In the genomic region with DNA sequence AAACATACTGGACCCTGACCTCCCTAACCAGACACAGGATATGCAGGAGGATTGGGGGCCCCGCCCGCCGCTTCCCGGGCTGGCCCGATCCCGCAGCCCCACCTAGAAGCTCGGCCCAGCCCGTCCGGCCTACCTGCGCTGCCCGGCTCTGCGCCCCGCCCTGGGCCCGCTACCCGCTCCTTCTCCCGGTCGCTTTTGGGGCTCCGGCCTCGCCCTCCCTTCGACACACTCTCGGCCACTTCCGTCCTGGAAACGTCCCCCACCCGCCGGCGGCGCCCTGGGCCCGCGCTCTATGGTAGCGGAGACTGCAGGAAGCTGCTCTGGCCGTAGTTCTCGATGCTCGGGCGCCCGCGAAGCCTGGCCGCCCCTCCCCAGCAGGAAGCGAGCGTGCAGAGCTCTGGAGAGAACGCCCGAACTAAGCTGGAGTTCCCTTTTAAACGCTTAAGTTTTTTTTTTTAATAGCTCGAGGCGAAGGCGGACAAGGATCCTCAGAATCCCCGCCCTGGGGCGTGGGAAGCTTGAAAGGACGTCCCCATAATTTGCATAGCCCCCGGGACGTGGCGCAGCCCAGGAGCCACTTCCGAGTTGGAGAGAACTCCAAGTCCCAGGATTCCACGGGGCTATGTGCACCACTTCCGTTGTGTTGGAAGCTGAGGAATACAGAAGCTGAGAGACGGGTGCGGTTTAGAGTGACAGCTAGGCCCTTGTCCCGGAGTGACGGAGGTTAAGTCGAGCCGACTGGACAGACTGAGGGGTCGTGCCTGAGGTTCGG, we compare ENCODE assay signal across 1 mouse cellular context.
TF ChIP-seq lines count a peak whose summit lies in the region.

A gene (plus strand): TSS at position 336 of the 772 bp plus-strand sequence.
A gene (minus strand): TSS at position 695 of the 772 bp plus-strand sequence.

TF ChIP-seq in CH12.LX, 34 proteins besides CTCF, POLR2A, EP300 and RAD21 (continued from another document):
- TF ChIP-seq HCFC1 (IDR thresholded peaks at IDR 0.05; ENCODE audit: low read depth, low read length): peak; percentile 91
- TF ChIP-seq USF2 (conservative IDR thresholded peaks at IDR 0.05; ENCODE audit: low read depth, low read length): no peak
- peak; percentile 69 for TF ChIP-seq TCF12 (IDR thresholded peaks at IDR 0.05; ENCODE audit: low read depth, low read length)
- peak; percentile 32; the same call in 1 of the 2 replicates for TF ChIP-seq NRF1 (IDR thresholded peaks at IDR 0.05; ENCODE audit: low read depth, low read length)
- peak; percentile 79; the same call in 1 of the 2 replicates for TF ChIP-seq E2F4 (IDR thresholded peaks at IDR 0.05; ENCODE audit: insufficient replicate concordance, low read depth, low read length)
- TF ChIP-seq TBP (conservative IDR thresholded peaks at IDR 0.05; ENCODE audit: low read depth, low read length): no peak
- TF ChIP-seq RCOR1 (conservative IDR thresholded peaks at IDR 0.05; ENCODE audit: low read depth, low read length): peak; percentile 48; the same call in 1 of the 2 replicates
- peak; percentile 95 for TF ChIP-seq ELF1 (IDR thresholded peaks at IDR 0.05; ENCODE audit: low read depth, low read length)
- peak; percentile 66 for TF ChIP-seq GABPA (IDR thresholded peaks at IDR 0.05; ENCODE audit: insufficient replicate concordance, low read depth, low read length)
- TF ChIP-seq SMC3 (IDR thresholded peaks at IDR 0.05; ENCODE audit: low read depth, low read length): no peak; the same call in 1 of the 2 replicates
- TF ChIP-seq MAFK (IDR thresholded peaks at IDR 0.05; ENCODE audit: insufficient replicate concordance, low read length): no peak
- TF ChIP-seq ZNF384 (IDR thresholded peaks at IDR 0.05; ENCODE audit: low read depth, low read length): peak; percentile 88
- peak; percentile 65; the same call in 1 of the 2 replicates for TF ChIP-seq MEF2A (IDR thresholded peaks at IDR 0.05; ENCODE audit: borderline replicate concordance, low read depth, low read length)
- peak; percentile 88 for TF ChIP-seq UBTF (IDR thresholded peaks at IDR 0.05; ENCODE audit: low read depth, low read length)
- peak; percentile 80 for TF ChIP-seq NELFE (IDR thresholded peaks at IDR 0.05; ENCODE audit: low read depth, low read length)
- peak; percentile 36; the same call in 1 of the 2 replicates for TF ChIP-seq MAX (IDR thresholded peaks at IDR 0.05; ENCODE audit: low read length)
- TF ChIP-seq POLR2AphosphoS2 (IDR thresholded peaks at IDR 0.05; ENCODE audit: low read depth, low read length): peak; percentile 45; the same call in 1 of the 2 replicates
- TF ChIP-seq CHD1 (IDR thresholded peaks at IDR 0.05; ENCODE audit: low read depth, low read length): 0 out of 2 replicates have a peak, but pooled peaks have one; percentile 47
- TF ChIP-seq IRF4 (IDR thresholded peaks at IDR 0.05; ENCODE audit: low read depth, low read length): no peak; the same call in 1 of the 2 replicates
- TF ChIP-seq JUN (IDR thresholded peaks at IDR 0.05; ENCODE audit: insufficient read depth, low read depth, low read length): no peak
- TF ChIP-seq PAX5 (IDR thresholded peaks at IDR 0.05; ENCODE audit: low read length): no peak
- peak; percentile 37; the same call in 1 of the 2 replicates for TF ChIP-seq ETS1 (conservative IDR thresholded peaks at IDR 0.05; ENCODE audit: low read depth, low read length)
- peak; percentile 92 for TF ChIP-seq MAZ (IDR thresholded peaks at IDR 0.05; ENCODE audit: low read depth, low read length)
- no peak for TF ChIP-seq ZKSCAN1 (IDR thresholded peaks at IDR 0.05; ENCODE audit: borderline replicate concordance, low read depth, low read length)
- no peak for TF ChIP-seq USF1 (IDR thresholded peaks at IDR 0.05; ENCODE audit: low read depth, low read length)
- TF ChIP-seq MXI1 (IDR thresholded peaks at IDR 0.05; ENCODE audit: low read depth, low read length): peak; percentile 79
- TF ChIP-seq ZC3H11A (IDR thresholded peaks at IDR 0.05; ENCODE audit: low read depth, low read length): no peak
- TF ChIP-seq KAT2A (IDR thresholded peaks at IDR 0.05; ENCODE audit: insufficient replicate concordance, low read length): peak; percentile 93; the same call in 1 of the 2 replicates
